Mouse (Mus musculus) ovary, adult 18-20 months (tissue): ENCODE data around the gene Ss18l2.
A peak's percentile ranks its signal among the peaks of the same experiment; 100 is the strongest.

Source experiments
- DNase-seq: peaks from one replicate; pipeline ENCODE4 v3.0.0; 2022; ENCODE audit warnings: low spot score, mixed read lengths

The Ss18l2 gene

DNA sequence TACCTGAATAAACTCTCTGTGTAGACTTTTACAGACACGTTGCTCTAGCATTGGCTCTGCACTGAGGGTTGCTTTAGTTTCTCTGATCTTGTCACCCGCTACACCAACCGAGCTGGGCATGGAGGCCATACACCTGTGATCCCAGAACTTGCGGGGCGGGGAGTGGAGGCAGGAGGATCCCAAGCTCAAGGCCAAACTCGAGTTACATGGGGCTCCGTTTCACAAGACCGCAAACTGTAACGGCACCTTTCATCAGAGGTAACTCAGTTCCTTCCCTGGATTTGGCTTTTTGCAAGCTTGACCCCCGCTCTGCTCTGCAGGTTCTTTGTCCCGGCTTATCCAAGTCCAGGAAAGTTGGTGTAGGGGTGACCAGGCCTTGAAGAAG, 5.9 kb upstream of the Ss18l2 start:
- no peak for DNase-seq

DNA sequence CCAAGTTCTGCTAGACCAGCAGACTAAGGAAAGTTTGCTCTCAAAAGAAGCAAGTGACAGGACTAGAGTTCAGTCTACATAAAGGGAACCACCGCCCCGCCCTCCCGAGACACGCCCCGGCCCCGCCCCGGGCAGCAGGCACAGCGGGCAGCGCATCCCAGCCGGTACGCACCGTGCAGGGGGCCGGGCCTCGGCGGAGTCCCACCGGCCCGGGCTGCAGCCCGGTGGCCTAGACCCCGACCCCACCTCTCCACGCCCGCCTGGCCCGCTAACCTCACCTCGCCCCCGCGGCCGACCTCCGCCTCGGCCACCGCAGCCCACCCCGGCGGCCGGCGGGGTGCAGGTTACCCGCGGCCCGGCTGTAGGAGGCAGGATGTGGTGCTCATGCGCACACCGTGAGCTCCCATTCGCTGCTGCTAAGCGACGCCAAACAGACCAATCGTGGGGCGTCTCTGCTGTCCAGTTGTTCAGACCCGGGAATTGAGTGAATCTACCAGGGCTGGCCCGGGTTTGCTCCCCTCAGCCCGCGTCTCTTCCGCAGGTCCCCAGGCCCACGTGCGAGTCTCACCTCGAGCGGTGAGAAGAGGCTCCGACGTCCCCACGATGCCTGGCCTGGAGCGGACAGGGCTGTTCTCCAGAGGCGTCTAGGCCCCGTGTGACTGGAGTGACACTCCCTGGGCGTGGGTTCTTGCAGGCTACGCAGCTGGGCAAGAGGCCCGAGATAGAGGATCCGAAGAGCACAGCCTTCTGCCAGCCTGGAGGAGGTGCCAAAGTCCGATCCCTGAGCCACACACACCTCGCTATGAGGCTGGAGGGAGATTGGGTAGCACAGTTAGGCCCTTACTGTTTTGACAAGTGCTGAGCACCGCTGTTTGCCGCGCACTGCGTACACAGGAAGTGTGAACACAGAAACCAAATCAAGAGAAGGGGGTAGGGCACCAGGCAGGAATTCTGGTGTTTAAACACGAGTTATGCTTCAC, 5.2 kb upstream of the Ss18l2 start, which contains the start of gene Sec22c:
Sec22c (minus strand) TSS at position 845 of the 980 bp plus-strand sequence.
- peak; percentile 86 for DNase-seq

DNA sequence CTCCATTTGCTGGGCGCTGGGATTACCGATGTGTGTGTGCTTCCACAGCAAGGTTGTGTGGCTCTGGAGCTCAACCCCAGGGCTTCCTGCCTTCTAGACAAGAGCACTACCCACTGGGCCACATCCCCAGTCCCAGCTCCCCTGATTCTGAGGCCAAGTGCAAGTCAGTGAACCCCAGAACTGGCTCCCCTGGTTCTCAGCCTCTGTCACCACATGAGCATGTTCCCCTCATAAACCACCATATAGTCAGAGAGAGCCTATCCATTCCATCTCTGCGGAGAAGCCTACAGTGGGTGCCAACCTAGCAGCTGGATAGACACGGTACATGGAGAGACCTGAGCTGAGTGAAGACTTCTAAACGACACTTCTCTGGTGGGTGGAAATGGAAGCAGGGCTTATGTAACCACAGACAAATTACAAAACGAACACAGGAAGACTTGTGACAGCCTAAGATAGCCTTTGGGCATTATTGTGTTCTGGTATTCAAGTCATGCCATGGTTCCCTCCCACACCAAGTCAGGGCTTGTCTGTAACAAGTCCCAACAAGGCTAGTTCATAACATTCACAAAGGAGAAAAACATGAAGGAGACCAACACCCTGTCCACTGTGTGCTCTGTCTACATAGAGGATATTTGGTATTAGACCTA, 4.0 kb upstream of the Ss18l2 start:
- DNase-seq, result no peak

DNA sequence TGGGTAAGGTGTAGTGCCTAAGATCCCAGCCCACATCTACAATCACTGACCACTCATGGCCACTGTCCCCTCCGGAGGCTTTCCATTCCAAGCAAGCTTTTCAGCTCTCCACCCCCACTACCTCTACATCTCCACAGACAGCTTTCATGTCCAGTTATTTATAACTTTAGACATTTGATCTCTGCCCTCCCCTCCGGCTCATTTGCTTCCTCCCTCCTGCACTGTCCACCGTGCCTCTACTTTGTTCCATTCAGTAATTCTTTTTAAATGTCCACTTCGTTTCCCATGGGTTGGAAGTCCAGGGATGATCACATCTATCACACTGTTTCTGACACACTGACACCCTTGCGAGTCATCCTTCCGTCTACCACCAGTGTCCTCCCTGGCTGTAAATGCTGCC, 2.3 kb upstream of the Ss18l2 start:
- no peak for DNase-seq

DNA sequence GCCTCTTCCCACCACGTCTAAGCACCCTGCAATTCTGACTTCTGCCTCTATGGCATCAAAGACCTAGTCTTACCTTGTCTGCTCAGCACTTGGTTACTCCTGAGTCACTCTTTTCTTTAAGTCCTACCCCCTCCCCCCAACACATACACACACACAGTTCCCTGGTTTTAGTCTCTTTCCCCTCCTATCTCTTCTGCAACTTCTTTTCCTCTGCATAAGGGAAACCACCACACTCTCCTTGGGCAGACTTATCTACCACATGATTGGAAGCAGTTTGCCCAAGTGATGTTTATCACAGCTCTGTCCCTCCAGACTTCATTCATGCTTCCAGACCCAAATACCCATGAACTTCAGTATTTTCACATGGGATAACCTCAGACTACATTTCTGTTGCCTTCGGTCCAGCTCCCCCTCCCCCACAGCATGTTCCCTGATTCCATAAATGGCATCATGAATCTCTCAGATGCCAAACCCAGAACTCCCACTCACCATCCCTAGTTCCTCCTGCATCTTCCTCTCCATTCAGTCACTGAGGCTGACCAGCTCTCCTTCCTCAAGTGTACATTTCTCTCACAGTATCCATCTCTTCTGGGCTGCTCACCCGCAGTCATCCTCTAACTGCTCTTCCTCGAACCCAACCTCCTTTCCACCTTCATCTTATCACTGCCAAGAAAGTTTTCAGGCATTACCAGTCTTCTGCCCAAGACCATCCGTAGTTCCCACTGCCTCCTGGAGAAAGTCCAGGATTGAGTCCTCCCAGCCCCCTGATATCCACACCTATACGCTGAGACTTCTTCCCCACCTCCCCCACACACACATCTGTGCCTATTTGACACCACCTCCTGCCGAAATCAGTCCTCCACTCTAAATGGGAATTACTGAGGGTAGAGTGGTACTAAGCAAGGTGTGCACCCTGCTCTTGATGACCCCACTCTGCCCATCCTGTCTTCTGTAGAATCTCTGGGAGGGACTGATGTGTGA, 1.3 kb upstream of the Ss18l2 start:
- DNase-seq, result no peak

DNA sequence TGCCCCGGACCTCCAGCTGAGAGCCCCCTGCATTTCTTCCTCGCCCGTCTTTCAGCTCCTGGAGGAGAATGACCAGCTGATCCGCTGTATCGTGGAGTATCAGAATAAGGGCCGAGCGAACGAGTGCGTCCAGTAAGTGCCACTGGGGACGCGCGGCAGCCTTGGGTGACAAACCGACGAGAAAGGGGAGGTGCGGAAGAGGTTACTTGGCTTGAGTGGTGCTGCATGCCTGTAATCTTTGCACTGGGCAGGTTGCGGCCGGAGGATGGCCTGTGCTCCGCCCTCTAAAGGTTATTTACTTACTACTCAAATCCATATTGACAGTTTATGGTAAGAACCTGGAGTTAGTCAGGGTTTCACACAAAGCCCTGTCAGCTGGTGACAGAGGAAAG, 451 bp downstream of the Ss18l2 start:
- no peak for DNase-seq

DNA sequence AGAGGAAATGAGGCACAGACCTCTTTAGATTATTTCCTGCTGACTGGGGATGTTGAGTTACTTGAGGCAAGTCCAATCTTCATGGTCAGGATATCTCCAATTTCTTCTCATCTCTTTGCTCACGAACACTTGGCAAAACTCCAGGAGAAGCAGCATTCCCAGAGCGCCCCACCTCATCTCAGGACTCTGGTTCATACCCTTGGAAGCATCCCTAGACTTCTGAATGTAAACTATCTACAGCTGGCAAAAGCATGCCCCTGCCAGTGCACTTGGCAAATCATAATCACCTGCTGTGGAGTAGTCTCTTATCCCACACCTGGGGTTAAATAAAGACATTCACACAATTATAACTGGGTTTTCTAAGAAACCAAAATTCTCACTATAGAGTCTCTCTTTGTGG, 6.9 kb downstream of the Ss18l2 start:
- no peak for DNase-seq

DNA sequence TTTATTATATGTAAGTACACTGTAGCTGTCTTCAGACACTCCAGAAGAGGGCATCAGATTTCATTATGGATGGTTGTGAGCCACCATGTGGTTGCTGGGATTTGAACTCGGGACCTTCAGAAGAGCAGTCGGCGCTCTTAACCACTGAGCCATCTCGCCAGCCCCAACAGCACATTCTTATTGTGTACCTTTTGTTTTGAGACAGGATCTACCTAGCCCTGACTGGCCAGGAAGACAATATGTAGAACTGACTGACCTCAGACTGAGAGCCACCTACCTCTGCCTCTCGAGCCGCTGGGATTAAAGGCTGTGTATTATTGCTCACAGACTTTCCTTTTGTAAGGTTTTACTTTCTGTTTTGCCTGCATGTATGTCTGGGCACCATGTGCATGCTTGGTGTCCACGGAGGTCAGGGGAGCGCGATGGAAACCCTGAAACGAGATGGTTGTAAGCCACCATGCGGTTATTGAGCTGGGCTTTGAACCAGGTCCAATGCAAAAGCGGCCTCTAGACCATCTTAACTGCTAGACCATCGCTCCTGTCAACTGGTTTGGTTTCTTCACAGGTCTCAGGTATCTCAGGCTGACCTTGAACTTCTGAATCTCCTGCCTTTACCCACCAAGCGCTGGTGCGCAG, 8.1 kb downstream of the Ss18l2 start:
- DNase-seq, result no peak

DNA sequence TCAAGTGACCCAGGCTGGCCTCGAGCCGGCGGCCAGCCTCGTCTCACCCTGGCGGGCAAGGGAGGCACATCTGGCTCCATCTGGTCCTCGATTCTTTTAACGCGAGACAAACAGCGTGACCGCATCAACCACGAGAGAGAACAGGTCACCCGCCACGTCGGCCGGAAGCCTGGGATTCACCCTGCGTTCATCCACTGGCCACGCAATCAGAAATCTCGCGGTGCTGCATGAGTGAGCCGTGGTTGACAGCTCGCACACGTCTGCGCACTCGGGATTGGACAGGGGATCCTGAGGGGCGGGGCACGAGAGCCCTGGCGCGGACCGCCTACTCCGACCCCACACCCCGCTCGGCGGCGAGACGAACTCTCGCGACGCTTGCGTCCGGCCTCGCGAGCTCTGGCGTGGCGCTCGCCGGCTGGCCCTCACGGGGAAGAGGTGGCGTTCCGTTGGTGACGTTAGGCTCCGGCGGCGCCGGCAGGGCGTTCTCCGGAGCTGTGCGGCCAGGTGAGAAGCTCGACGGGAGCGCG, 8.7 kb downstream of the Ss18l2 start, which contains the start of gene Nktr:
Nktr (plus strand) TSS at position 378 of the 527 bp plus-strand sequence.
- peak; percentile 98 for DNase-seq

DNA sequence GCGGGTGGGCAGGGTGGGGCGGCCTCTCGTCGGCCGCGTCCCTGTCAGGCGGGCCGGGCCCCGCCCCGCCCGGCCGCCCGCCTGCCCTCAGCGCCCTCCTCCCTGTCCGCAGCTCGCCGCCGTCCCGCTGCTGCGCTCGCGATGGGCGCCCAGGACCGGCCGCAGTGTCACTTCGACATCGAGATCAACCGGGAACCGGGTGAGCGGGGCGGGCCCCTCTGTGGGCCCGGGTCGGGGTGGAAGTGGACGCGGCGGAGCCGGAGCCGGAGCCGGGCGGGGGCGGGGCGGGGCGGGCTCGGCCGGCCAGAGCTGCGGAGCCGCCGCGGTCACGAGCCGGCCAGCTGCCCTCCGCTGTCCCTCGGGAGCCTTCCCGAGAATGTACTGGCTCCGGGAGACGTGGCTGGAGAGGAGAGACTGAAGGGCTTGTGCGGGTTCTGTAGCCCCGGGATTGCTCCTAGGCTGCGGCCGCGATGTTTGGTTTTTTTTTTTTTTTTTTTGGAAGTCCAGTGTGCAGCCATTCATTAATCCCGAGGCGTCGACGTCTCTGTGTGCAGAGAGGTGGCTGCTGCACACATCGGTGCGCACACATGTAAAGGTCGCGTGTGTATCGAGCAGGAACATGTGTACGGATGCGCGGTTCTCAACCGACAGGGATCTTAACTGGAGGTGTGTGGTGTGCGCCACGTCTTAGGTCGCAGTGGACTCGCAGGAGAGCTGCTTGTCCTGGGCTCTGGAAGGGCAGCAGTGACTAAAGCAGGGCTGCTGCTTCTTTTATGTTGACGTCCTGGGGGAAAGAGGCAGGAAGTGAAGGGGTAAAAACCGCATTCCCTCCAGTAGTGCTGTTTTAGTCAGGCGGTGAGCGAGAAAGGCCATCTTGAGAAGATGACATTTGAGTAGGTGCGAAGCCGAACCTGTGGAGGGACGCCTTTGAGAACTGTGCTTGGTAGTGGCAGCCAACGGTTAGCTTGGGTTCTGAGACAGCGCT, 9.5 kb downstream of the Ss18l2 start:
- no peak for DNase-seq

DNA sequence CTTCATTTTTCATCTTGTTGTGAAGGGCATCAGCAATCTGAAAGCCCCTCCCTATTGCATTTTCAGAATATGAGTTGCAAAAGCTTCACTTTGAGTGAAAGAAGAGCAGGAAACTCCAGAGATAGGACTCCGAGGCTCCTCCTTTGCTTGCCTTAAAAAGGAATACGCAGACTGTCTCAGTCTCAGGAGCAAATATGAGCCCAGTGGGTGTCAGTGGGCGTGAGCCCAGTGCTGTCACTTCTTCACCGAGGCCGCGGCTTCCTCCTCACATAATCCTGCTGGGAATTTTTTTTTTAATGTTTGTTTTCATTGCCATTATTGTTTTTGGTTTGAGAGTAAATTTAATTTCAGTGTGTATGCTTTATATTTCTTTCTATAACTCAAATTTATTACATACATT, 30.4 kb downstream of the Ss18l2 start:
- DNase-seq, result no peak

DNA sequence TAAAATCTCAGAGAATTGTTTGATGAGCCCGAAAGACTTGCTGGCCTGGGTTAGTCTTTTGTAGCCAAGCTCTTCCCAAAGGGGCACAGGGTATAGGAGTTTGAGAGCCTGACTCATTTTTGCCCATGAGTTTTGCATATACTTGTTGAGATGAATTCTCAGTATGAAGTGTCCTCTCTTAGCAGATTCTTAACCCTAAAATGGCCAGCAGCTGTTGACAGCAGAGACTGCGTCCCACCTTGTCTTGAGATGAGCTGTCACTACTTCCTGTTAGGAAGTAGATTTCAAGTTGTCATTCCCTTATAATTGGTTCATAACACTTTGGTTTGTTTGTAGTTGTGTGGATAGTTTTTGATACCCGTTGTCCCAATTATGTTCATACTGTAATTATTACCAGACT, 31.0 kb downstream of the Ss18l2 start:
- DNase-seq, result no peak

DNA sequence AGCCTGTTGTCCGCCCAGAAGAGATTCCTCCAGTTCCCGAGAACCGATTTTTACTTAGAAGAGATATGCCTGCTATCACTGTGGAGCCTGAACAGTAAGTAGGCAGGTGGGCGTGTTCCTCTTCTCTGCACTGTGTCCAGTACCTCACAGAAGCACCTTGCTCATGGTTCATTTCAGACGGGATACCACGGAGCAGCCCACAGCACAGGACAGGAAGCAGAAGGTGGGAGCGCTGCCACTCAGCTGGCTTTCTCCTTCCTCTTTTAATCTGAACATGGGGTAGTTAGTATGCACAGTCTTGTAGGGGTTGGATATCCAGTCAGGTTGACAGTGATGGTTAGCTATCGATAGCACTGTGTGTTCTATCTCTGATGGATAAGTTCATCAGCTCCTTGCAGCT, 33.9 kb downstream of the Ss18l2 start:
- DNase-seq, result no peak

DNA sequence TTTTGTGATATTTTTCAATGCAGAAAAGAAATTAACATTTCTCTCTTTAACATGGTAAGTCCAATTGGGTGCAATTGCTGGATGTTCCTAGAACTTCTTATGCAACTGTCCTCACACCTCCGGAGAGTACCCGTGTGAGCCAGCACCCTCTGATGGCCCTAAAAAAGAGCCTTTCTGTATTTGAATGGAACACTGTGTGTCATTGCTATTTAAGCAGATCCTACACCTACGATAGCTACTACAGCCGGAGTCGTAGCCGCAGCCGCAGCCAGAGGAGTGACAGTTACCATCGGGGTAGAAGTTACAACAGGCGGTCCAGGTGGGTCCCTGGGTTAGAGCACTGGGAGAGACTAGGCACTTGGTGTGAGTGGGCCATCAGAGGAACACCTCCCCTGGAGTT, 42.6 kb downstream of the Ss18l2 start:
- no peak for DNase-seq

DNA sequence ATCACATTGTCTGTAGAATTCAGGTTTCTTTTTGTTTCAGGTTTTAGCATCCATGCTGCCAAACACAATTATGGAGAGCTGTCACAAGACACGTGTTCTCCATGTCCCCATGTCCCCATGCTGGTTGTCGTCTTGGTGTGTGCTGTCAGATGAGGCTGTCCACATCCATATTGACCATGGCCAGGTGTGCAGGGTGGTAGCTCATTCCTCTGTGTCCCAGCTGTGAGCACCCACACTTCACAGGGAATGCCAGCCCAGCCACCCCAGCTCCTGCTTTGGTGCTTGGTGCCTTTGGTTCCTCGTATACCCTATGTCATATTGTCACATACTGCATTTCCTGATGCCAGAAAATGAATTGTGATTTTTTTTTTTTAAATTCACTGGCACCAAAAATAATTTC, 44.5 kb downstream of the Ss18l2 start:
- DNase-seq, result no peak

DNA sequence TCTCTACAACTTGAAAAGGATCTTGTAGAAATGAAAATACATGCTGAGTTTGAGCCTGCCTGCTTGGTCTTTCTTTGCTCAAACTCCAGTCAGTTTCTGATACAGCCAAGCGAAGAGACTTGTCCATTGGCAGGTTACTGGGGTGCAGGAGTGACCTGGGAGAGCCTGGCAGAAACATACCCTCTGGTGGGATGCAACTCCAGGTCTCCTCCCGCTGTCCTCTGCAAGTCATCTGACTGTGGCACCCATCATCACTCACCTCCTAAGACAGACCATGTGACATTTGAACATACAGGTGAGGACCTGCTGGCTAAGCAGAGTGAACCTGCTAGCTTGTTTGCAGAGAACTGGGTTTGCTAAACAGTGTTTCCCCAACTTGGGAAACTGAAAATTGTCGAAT, 46.7 kb downstream of the Ss18l2 start:
- DNase-seq, result no peak

DNA sequence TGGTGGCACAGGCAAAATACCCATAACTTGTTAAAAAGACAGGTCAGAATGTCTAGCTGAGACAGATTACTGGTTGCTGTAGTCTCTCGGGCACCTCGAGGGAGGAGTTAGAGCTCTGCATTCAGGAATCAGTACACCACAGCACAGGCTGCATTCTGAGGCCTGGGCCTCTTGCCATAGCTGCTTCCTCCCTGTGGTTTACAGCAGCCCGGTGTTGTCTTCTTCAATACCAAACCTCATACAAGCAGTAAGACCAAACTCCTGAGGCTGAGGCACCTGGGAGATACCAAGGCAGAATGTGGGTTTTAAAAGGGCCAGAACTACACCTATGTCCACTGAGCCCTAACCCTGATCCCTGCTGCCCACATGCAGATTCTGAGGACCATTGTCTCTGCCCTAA, 47.3 kb downstream of the Ss18l2 start:
- no peak for DNase-seq

DNA sequence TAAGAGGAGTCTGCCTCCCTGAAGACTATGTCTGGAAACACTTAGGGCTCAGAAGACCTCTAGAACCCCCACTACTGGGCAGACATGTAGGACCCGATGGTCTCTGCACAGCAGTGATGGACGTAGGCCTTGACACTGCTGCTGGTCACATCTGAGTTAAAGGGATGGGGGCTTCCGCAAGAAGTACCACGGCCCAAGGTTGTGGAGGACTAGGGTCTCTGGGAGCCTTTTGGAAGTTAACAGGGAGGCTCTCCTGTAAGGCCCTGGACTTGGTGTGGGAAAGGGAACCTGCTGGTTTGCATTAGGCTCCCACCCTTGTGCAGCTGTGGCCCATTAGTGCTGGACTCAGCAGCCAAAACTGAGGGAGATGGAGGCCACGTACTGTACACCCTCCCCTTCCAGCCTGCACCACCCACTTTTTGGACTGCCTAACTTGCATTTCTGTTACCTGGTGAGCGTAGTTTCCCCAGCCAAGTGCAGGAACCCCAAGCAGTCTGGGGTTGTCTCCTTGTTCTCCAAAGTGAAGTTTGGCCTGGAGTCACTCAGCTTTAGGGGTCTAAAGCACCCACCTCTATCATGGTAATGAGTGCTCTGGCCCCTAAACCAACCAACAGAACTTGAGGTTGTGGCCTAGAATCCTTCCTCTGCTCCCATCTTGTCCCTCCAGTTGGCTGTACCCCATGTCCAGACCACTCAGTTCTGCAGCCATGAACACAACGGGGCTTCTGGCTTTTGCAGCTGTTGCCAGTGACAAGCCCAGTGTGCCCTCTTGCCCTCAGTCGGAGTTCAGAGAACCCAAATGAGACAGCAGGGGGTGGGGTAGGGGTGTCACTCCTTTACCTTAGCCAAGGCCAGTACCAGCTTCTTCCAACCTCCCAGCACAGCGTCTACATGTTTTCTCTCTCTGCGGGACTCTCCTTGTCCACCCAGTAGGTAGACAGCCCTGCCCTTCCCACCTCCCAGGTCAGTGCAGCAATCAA, 48.0 kb downstream of the Ss18l2 start:
- no peak for DNase-seq
